Mouse (Mus musculus) cerebellum, adult 2 months (tissue): ENCODE measurements around the gene Ppfia2. TPM values are rescaled to one million over a fixed set of nuclear protein-coding genes. Genes with fewer than 3 reads are reported as not detected.
A peak's percentile ranks its signal among the peaks of the same experiment; 100 is the strongest.

Experiments used
- DNase-seq, 2 experiments: peaks; one replicate each; pipeline ENCODE4 v3.0.0; 2021
- H3K27ac ChIP-seq: fragments of 200-500 bp; 2 replicates; pipeline ENCODE4 v1.5.1; 2012; ENCODE audit warnings: low read length, control low read depth, inconsistent platforms; ENCODE audit not compliant: insufficient read depth
- H3K27me3 ChIP-seq: fragments of 200-500 bp; 2 replicates; pipeline ENCODE4 v1.6.1; 2012; ENCODE audit warnings: inconsistent platforms, mild to moderate bottlenecking, low read length, moderate library complexity; ENCODE audit not compliant: control insufficient read depth, insufficient read depth
- H3K4me1 ChIP-seq: fragments of 200-500 bp; 2 replicates; pipeline ENCODE4 v1.6.1; 2011; ENCODE audit warnings: low read length; ENCODE audit not compliant: control insufficient read depth, insufficient read depth
- H3K4me3 ChIP-seq: fragments of 200-500 bp; replicated peaks from 2 replicates; pipeline ENCODE3; 2011; ENCODE audit warnings: mild to moderate bottlenecking, low read depth, low read length, control low read depth; ENCODE audit not compliant: insufficient read depth
- CTCF ChIP-seq: fragments of 200-500 bp; IDR thresholded peaks from 2 replicates; pipeline ENCODE4 v1.5.1; 2011; ENCODE audit warnings: low read depth, mild to moderate bottlenecking, control low read depth, low read length, moderate library complexity, borderline replicate concordance; ENCODE audit not compliant: insufficient read depth
- POLR2A ChIP-seq: fragments of 200-500 bp; IDR thresholded peaks from 2 replicates; pipeline ENCODE4 v1.6.1; 2011; ENCODE audit warnings: low read length, control low read depth, borderline replicate concordance; ENCODE audit not compliant: insufficient read depth
- WGBS: fragments of 180-500 bp; shearing (Covaris S2); methylation state at CpG from one replicate; pipeline ENCODE4 v1.1.7; 2018; 5-methylcytosine and 5-hydroxymethylcytosine counted together
- polyA plus RNA-seq: library from polyadenylated mRNA; depleted of rRNA; stranded (reverse); fragments of >200 nt; gene quantifications from 2 replicates; pipeline ENCODE4 v1.2.3, GENCODE M21; 2012

Gene Ppfia2
- polyA plus RNA-seq, 1 experiment: 24.3 TPM

- no peak overlapping the region for H3K4me3 ChIP-seq
- H3K27ac ChIP-seq: no peak overlapping the region
- TF ChIP-seq POLR2A (no peak), CTCF (no peak)
- 37% methylated on average over 9 of the region's 9 CpGs for WGBS
- DNase-seq: no peak
- H3K4me1 ChIP-seq: no peaks in the 10 kb centered on the region
- H3K27me3 ChIP-seq: no peaks in the 10 kb centered on the region
These were observed 458.6 kb downstream of the Ppfia2 start for GRCm38 (mm10) chr10:106928576-106929332.

GRCm38 (mm10) chr10:106932571-106933073 lies 462.5 kb downstream of the Ppfia2 start:
- peak in 1 of 2 experiments; percentile 23 for DNase-seq
- H3K27ac ChIP-seq: no peak overlapping the region
- no peaks in the 10 kb centered on the region for H3K27me3 ChIP-seq
- no peak overlapping the region for H3K4me3 ChIP-seq
- TF ChIP-seq POLR2A: no peak
- TF ChIP-seq CTCF: no peak
- WGBS: 25% methylated on average over 13 of the region's 13 CpGs
- no peaks in the 10 kb centered on the region for H3K4me1 ChIP-seq

GRCm38 (mm10) chr10:106936996-106937395 lies 466.9 kb downstream of the Ppfia2 start:
- 82% methylated on average over 7 of the region's 7 CpGs for WGBS
- Histone ChIP-seq H3K4me1 (no peaks in the 10 kb centered on the region), H3K4me3 (no peak overlapping the region), H3K27ac (no peak overlapping the region), H3K27me3 (no peaks in the 10 kb centered on the region)
- no peak for TF ChIP-seq CTCF
- TF ChIP-seq POLR2A: no peak
- no peak for DNase-seq

- Histone ChIP-seq H3K4me1 (no peaks in the 10 kb centered on the region), H3K4me3 (no peak overlapping the region), H3K27me3 (no peaks in the 10 kb centered on the region), H3K27ac (no peak overlapping the region)
- WGBS: 92% methylated on average over 3 of the region's 3 CpGs
- no peak for TF ChIP-seq POLR2A
- no peak for TF ChIP-seq CTCF
- no peak for DNase-seq
These were observed 468.7 kb downstream of the Ppfia2 start for GRCm38 (mm10) chr10:106938851-106939250.

GRCm38 (mm10) chr10:106939441-106939840 lies 469.3 kb downstream of the Ppfia2 start:
- H3K4me3 ChIP-seq: no peak overlapping the region
- 84% methylated on average over 1 of the region's 1 CpGs for WGBS
- TF ChIP-seq CTCF: no peak
- no peak for TF ChIP-seq POLR2A
- DNase-seq: no peak
- no peaks in the 10 kb centered on the region for H3K27me3 ChIP-seq
- H3K4me1 ChIP-seq: no peaks in the 10 kb centered on the region
- no peak overlapping the region for H3K27ac ChIP-seq

GRCm38 (mm10) chr10:106941380-106941779 lies 471.2 kb downstream of the Ppfia2 start:
- no peak overlapping the region for H3K4me3 ChIP-seq
- WGBS: 80% methylated on average over 5 of the region's 5 CpGs
- H3K27ac ChIP-seq: no peak overlapping the region
- H3K27me3 ChIP-seq: no peaks in the 10 kb centered on the region
- no peak for DNase-seq
- no peaks in the 10 kb centered on the region for H3K4me1 ChIP-seq
- TF ChIP-seq POLR2A: no peak
- TF ChIP-seq CTCF: no peak

- Histone ChIP-seq H3K4me3 (no peak overlapping the region), H3K4me1 (no peaks in the 10 kb centered on the region), H3K27me3 (no peaks in the 10 kb centered on the region), H3K27ac (no peak overlapping the region)
- WGBS: 87% methylated on average over 3 of the region's 3 CpGs
- no peak for DNase-seq
- no peak for TF ChIP-seq POLR2A
- TF ChIP-seq CTCF: no peak
These were observed 488.9 kb downstream of the Ppfia2 start for GRCm38 (mm10) chr10:106959026-106959425.
